Mouse (Mus musculus) spleen, adult 18-20 months (tissue): ENCODE measurements around the gene Bpifa2.
"Not testable (repeated sequence)": the region's sequence is repeated elsewhere in the genome, so short reads cannot be mapped to it uniquely, and the experiment has no call there.

Experiments used
- DNase-seq, 2 experiments: peaks; one replicate each; pipeline ENCODE4 v3.0.0; 2022; ENCODE audit warnings: mixed read lengths in 2 of 2

The Bpifa2 gene

GRCm38 (mm10) chr2:154007965-154008364 lies at the start of gene Bpifa2:
TSS of gene Bpifa2 (plus strand) at chr2:154008265.
- DNase-seq: no peak

GRCm38 (mm10) chr2:153962821-153963331 lies 45.2 kb upstream of the Bpifa2 start:
- no peak for DNase-seq

DNA sequence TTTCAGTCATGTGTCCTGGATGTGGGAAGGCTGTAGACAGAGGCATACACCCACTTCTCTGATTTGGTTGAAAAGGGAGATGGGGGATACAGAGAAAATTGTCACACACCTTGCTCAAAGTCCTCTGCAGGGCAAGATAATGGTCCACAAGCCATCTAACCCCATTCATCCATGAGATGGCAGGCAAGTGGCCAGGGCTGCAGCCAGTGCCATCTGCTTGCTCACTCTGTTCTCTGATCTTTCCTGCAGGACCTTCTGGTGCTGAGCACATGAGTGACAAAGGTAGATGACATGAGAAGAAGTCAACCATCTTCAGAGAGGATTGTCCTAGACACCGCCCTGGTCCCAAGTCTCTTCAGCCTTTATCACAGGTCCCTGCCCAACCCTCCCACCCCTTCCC lies 44.7 kb upstream of the Bpifa2 start:
- no peak for DNase-seq

GRCm38 (mm10) chr2:153970221-153970620 lies 37.8 kb upstream of the Bpifa2 start:
- no peak for DNase-seq

DNA sequence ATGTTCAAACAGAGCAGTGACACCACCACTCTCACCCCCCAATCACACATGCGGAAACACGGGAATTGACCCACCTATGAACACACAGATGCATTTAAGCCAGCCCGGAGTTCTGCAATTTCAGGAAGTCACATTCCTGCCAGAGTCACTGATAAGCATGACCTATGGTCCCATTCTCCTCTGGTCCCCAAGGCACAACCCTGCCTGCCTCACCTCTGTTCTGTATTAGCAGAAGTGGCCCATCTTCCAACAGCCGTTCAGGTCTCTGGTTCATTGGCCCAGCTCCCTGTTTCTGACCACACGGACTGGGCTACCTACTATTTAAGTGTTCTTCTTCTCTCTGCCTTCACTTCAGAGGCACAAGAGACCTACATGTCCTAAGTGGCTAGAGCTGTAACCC lies 33.5 kb upstream of the Bpifa2 start, which contains the start of gene Bpifa6:
Gene Bpifa6 (plus strand): TSS at position 364 of the 400 bp plus-strand sequence.
- no peak for DNase-seq

DNA sequence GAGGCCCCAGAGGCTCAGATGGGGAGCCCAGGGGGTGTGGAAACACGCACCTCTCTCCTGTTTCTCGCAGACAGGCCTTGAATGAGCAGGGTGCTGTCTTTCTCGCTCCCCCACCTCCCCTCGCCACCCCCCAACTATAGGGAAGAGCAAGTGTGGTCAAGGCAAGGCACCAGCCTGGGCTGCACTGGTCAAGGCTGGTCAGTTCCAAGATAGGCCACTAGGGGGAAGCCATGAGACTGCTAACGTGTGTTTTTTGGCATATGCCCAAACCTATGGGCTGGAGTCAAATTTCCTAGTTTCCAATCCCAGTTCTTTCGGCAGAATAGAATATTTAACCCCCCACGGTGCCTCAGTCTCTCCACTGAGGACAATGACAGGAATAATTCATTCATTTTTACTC lies 12.3 kb upstream of the Bpifa2 start:
- peak; percentile 17 to 67 for DNase-seq

- no peak for DNase-seq
These were observed 7.6 kb upstream of the Bpifa2 start for GRCm38 (mm10) chr2:154000501-154000900.

- no peak for DNase-seq
These were observed 7.0 kb upstream of the Bpifa2 start for GRCm38 (mm10) chr2:154001056-154001455.

GRCm38 (mm10) chr2:154004456-154004855 lies 3.6 kb upstream of the Bpifa2 start:
- DNase-seq: no peak

GRCm38 (mm10) chr2:154005094-154005493 lies 3.0 kb upstream of the Bpifa2 start:
- DNase-seq: no peak

GRCm38 (mm10) chr2:154005734-154006133 lies 2.3 kb upstream of the Bpifa2 start:
- DNase-seq: no peak

- no peak for DNase-seq
These were observed 1.7 kb upstream of the Bpifa2 start for GRCm38 (mm10) chr2:154006331-154006730.

DNA sequence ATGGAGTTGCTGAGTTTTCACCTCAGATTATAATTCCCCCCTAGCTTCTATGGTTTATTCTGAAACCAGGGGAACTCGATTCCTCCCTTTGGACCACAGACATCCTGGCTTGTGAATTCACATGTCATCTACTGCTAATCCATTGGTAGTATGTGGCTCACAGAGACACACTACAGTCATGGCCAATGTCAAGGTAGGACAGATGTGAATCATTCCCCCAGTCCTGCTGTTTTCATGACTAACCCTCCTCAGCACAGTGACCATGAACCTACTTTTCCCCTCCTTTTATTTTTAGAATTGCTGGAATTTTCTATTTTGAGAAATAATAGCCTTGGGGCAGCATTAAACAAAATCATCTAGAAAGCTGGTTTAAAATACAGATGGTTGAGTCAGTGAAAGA lies 684 bp upstream of the Bpifa2 start:
- no peak for DNase-seq

- no peak for DNase-seq
These were observed 9.9 kb downstream of the Bpifa2 start for GRCm38 (mm10) chr2:154017990-154018389.

GRCm38 (mm10) chr2:154024676-154025075 lies 16.6 kb downstream of the Bpifa2 start:
- not testable (repeated sequence) for DNase-seq

GRCm38 (mm10) chr2:154038932-154039331 lies 30.9 kb downstream of the Bpifa2 start:
- DNase-seq: peak in 1 of 2 experiments; percentile 23

GRCm38 (mm10) chr2:154044743-154045142 lies 36.7 kb downstream of the Bpifa2 start:
- no peak for DNase-seq

GRCm38 (mm10) chr2:154058690-154059089 lies 50.6 kb downstream of the Bpifa2 start:
- DNase-seq: peak in 1 of 2 experiments; percentile 18
